Mouse (Mus musculus) kidney, adult 9 months (tissue): ENCODE results near the gene Gpx2.

Source experiments
- DNase-seq: peaks from one replicate; pipeline ENCODE4 v3.0.0; 2022

Gene Gpx2

DNA sequence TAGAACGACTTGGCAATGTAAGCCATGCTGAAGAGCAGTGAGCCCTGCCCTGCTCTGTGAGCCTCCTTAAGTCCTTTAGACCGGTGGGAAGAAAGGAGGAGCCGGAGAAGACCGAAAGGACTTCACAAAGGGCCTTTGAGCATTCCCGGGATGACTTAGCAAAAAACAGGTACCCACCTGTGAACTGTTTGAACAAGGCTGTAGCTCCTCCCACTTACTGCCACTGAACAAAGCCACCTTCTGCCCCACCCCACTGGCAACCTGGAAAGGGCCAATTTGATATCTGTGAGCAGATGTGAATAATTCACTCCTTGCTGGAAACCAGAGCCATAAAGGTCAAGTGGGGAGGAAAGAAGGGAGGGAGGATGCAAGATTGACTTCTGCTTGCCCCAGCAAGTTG, at the start of gene Gpx2:
Gene Gpx2 (minus strand): TSS at position 205 of the 400 bp plus-strand sequence.
- no peak for DNase-seq

DNA sequence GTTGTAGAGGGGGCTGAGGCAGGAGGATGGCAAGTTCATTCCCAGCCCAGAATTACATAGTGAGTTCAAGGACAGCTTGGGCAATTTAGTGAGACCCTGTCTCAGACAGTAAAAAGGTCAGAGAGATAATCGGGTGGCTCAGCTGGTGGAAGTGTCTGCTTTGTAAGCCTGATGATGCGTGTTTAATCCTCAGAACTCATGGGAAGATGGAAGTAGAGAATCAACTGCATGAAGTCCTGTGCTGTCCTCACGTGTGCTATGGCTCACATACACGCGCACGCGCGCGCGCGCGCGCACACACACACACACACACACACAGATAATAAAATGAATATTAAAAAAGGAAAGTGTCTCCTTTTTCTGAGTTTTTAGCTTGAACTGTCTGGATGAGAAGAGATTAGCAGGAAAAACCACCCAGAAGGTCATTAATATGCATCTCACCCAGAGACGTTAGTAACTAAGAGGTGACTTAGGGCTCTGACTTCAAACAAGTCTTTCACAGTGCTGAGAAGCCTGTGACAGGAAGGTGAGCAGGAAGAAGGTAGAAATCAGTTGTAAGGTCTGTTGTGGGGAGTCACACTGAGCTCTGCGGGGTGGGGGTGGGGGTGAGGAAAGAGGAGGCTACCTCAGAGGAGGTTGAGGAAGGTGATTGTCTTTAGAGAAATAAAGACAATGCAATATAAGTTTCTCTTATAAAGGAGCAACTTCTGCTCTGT, 49.1 kb upstream of the Gpx2 start:
- DNase-seq, result no peak

DNA sequence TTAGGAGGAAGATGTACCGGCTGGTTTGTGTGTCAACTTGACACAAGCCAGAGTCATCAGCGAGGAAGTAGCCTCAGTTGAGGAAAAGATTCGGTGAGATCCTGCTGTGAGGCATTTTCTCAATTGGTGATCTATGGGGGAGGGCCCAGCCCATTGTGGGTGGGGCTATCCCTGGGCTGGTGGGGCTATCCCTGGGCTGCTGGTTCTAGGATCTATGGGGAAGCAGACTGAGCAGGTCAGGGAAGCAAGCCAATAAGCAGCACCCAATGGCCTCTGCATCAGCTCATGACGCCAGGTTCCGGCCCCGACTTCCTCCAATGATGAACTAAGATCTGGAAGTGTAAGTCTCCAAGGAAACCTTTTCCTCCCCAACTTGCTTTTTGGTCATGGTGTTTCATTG, 44.7 kb upstream of the Gpx2 start:
- no peak for DNase-seq

DNA sequence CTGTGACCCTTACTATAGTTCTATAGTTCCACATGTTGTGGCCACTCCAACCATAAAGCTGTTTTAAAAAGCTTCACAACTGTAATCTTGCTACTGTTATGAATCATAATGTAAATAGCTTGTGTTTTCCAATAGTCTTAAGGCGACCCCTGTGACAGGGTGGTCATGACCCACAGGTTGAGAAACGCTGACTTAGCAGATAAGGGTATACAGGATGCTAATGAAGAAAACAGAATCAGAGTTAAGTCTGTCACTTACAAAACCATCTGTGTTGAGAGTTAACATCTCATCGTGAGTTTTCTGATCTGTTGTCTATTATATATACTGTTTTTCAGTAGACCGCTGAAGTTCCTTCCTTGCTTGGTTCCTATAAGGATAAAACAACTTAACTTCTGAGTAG, 43.9 kb upstream of the Gpx2 start:
- DNase-seq, result no peak

DNA sequence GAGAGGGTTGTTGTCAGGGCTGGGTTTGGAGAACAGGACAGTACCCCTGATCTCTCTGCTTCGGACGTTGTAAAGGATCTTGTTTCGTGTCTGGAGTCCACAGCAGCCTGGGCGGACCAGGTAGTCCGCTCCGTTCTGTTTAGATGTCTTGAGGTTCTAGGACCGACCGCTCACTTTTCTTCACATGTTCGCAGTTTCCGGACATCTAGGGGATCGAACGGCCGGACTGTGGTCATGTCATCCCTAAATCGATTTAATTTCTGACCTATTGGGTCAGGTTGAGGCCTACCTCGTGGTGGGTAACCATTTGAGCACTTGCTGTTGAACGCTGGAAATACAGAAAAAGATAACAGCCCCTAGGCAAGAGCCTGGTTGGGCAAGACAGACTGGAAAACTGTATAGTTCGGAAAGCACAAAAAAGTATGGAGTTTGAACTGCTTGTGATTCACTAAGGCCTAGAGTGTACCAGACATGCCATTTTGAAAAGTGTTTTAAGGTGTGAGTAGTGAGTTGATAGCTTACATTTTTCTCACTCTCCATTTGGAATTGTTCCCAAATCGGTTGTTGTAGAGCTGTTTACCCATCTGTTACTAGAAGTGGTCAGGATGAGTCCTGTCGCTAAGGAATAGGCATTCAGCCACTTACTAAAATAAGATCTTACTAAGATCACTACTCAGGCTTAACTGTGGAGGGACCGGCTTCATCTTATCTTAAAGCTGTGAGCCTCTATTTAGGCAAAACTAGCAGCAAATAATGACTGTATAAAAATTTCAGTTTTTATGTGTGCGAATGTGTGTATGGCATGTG, 42.7 kb upstream of the Gpx2 start:
- DNase-seq, result no peak

DNA sequence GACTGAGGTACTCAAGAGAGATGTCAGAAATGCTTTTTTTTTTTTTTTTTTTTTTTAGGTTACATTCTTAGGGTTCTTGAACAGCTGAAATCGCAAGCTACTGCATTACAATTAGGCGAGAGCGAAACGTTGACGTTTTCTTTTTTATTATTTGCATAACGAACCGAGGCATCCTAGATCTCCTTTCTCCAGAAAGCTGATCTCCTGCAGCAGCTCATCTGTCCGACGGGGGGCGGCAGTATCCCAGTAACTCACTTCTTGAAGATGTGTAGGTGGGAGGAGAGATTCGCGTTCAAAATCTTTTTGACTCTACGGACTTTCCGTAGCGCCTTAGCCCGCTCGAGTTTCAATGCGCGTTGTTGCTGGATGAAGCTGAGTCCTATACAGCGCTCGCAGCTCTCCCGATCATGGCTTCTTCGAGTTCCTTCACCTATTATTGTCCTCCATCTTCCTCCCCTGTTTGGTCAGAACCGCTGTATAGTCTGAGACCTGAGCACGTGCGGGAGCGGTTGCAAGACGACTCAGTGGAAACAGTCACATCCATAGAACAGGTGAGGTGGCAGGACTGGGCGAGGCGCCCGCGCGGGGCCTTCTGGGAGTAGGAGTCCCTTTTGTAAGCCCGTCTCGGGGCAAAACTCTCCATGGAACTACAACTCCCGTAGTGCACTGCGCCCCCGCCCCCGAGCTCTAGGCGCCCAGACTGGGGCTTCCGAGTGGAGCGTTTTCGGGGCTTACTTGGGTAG, 41.9 kb upstream of the Gpx2 start:
- DNase-seq, result peak; percentile 99

DNA sequence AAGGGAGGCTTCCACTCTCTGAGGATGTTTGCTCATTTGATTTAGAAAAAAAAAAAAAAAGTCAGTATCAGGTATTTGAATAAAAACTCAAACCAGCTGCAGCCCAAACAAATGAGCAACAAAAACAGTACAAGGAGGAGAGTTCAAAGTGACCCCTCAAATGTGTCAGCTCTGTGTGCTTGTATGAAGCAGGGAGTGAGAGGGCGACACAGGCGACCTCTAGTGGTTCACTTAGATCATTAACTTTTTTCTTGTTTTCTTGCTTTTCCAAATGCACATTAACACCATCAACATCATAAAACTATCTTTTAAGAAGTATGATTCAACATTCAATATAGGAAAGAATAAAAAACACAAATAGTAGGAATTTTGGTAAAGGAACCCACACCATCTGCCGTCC, 37.4 kb upstream of the Gpx2 start:
- peak; percentile 40 for DNase-seq

DNA sequence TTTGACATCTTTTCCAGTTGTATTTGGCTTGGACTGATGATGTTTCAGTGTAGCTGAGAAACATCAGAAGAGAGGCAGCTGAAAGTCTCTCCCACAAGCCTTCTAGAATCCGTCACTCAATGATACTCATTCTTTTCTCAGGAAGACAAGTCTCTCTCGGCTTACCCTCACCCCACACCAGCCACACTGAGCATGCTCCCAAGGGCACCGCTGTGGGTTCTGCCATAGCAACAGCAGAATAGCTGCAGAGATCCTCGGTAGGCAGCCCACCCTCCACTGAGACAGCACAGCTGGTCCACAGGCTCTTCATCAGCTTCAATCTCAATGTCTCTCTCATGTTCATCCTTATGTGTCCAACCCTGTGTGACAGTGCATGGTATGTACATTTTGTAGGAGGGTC, 29.9 kb upstream of the Gpx2 start:
- DNase-seq, result no peak

DNA sequence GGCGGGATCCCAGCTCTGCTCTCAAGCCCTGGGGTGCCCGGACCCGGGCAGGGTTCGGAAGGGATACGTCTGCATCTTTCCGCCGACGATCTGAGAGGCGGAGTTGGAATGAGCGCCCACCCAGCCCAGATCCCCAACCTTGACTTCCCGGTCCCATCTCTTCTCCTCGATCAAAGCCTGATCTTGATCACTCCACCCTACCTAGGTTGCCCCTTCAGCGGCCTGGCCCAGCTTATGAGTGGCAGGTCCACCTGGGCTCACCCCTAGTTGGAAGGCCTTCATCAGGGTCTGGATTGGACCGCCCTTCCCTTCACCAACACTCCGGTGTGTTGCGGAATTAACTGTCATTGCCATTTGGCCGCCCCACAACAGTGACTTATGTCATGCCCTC, 27.3 kb upstream of the Gpx2 start, which contains the start of gene Rab15:
Gene Rab15 (minus strand): TSS at position 258 of the 391 bp plus-strand sequence.
- DNase-seq, result no peak

DNA sequence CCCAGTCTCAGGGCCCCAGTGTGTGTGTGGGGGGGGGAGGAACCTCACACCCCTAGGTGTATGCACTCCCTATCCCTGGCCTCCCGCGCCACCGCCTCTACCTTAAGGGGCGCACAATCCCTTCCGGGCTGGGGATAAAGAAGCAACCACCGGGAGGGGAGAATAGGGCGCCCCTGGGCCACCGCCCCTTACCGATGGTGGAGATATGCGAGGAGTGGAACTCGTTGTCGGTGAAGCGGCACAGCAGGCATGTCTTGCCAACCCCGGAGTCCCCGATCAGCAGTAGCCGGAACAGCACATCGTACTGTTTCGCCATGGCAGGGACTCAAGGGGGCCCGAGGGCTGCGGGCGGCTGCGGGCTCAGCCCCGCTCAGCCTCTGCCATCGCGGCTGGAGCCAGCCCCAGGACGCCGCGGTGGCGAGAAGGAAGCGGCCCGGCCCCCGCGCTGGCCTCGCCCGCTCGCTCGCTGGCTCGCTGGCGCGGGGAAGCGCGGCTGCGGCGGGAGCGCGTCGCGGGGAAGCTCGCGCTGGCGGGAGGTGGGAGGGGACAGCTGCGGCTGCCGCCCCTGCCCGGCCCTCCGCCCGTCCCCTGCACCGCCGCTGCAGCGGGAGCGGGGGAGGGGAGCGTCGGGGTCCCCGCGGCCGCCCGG, 26.8 kb upstream of the Gpx2 start:
- no peak for DNase-seq

DNA sequence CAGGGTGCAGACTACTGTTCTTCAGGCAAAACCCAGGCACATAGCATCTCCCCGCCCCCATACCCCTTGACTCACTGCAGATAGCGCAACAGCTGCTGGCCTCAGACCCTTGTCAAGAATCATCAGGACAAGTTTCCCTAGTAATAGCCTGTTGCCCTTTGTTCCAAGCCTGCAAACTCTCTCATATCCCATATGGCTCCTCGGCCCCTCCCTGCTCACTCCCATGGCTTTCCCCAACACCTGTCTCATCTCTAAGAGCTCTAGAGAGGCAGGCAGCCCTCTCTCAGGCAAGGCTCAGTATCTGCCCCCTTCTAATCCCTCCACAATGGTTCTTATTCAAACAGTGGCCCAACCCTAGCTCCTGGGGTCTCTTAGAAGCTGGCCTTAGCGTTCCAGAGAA, 25.3 kb upstream of the Gpx2 start:
- DNase-seq, result no peak

DNA sequence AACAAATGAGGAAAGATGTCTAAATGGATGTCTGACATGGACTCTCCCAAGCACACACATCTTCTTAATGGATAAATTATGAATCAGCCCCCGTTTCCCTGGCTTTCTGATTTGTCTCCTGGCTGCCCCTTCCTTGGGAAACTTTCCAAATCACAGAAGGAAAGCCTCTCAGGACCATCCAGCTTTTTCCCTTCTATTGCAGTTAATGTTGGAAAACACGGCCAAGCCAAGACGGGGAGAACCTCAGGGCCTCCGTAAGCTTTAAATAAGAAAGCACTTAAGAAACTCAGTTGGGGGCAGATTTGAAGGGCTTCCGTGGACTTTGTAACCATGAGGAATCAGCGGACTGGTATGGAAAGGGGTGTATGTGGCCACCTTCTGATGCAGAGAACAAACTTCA, 24.5 kb upstream of the Gpx2 start:
- DNase-seq, result no peak

DNA sequence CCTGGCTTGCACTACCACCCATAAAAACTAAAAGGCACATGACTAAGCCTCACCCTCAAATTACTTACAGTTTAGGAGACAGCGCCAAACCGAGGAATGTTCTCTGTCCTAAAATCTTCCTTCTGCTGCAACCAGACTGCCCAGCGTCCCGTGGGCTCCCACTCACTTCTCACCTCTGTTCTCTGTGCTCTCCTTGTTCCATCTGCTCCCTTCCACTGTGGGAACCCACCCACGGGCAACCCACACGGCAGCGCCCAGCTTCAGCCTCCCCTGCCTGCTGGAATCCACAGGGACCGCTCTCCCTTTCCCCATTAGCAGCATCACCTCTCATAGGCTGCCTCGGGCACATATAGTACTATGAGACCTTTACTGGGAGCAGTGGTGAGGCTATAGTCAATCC, 23.6 kb upstream of the Gpx2 start:
- no peak for DNase-seq

DNA sequence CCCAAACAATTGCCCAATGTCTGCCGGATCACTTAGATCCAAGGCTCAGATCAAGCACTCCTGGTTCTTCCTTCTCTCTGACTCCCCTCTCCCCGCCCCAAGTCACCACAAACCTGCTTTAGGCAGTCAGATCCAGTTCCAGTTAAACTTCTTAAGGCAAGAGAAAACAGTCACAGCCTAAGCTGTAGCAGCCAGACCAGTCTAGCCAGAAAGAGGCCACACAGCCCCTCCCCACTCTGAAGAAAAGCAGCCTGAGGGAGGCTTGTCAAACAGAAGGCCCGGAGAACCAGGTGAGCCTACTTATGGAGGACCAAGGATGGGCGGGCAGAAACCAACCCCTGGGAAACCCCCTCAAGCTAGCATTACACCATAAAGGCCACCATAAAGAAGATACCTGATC, 22.8 kb upstream of the Gpx2 start:
- DNase-seq, result peak; percentile 67

DNA sequence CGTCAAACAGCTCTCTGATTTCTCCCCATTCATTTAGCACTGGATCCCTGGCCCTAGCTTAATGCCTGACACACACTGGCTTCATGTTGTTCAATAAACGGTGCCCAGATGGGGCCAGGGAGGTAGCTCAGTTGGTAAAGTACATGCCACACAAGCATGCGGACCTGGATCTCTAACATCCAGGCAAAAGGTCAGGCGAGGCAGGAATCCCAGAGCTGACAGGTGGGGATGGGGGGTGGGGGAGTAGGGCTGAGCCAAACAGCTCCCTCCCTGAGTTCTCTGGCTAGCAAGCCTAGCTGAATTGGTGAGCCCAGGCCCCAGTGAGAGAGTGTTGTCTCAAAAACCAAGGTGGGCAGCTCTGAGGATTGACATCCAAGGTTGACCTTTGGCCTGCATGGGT, 21.8 kb upstream of the Gpx2 start:
- no peak for DNase-seq

DNA sequence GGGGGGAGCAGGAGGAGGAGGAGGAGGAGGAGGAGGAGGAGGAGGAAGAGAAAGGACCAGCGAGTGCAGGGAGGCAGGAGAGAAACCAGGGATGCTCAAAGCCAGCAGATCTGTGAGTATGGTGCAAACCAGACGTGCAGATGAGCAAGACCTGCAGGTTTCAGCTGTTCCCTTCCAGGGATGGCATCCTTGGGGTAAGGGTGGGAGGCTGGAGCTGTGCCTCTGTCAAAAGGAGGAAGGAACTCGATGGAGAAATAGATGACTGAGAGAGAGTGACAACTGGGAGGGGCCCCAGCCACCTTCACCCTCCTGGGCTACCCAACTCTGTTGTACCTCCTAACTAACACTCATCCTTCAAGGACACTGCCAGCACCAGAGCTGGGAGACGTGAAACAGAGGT, 21.4 kb upstream of the Gpx2 start:
- no peak for DNase-seq

DNA sequence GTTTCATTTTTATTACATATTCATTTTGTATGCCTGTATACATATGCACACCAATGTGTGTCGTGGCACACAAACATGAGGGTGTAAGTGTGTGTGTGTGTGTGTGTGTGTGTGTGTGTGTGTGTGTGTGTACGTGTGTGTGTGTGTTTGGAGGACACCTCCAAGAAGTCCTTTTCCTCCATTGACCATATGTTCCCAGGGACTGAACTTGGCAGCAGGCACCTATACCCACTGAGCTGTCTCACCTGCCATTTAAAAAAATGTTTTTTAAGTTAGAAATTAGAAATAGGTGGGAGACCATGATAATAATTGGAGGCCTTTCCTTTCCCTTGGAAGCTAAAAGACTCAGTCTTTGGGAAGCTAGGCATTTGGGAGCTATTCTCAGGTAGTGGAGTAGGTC, 18.8 kb upstream of the Gpx2 start:
- DNase-seq, result no peak

DNA sequence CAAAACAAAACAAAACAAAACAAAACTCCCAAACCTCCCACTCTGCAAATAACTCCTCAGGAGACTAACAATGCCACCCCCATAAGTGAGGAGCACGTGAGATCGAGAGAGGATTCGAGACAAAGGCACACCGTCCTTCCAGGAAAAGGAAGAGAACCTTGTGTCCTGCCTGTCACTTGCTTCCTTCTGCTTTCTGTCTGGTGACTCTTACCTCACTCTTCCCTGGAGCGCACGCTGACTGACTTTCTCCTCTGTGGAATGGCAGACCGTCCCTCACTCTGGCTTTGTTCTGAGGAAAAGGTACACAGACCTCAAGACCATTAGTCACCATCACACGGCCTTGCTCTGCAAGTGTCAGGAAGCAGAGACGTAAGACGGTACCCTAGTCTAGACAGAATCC, 18.2 kb upstream of the Gpx2 start:
- DNase-seq, result no peak

DNA sequence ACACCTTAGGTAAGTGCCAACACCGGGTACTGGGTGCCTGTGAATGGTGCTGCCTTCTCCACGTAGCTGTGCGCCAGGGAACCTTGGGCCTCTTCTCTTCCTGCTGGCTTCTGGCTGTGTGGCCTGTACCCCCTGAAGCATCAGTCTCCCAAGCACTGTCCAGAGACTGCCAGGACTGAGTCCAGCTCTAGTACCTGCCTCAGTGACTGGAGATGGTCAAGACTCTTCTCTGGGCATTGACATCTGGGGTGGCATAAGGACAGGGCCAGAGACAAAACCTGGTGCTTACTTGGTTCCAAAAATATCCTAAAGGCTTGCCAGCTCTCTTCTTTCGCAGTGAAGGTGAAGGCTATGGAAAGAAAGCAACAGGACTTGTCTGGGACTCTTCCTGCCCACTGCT, 15.7 kb upstream of the Gpx2 start:
- no peak for DNase-seq

DNA sequence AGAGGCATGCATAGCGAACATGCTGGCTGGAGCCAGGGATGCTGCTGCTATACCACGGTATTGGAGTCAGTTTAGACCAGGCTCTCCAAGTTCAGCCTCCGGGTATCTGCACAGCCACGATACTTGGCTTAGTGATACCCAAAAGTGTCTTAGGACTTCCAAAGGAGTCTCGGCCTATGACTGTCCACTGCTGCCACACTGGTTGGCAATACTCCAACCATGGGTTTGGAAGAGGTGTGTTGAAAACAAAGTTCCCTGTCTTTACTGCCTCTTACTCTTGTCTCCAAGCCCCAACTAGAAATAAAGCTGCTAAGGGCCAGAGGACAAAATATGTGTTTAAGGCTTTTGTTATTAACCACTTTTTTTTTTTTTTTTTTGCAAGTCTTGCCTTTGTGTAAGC, 15.1 kb upstream of the Gpx2 start:
- no peak for DNase-seq

DNA sequence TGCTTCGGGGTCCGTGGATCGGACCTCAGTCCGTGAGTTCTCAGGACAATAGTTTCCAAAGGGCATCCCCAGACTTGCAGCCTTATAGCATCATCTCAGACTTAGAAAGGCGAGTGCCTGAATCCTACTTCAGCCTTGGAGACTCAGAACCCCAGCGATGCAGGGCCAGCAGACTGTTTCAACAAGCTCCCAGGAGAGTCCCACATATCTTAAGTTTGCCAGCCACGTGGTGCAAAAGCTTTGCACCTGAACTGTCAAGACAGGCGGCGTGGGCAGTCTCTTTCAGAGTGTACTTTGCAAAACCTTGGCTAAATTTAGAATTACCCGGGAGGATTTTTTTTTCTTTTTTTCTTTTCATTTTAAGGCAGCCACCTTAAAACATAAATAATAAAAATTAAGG, 12.4 kb upstream of the Gpx2 start:
- no peak for DNase-seq

DNA sequence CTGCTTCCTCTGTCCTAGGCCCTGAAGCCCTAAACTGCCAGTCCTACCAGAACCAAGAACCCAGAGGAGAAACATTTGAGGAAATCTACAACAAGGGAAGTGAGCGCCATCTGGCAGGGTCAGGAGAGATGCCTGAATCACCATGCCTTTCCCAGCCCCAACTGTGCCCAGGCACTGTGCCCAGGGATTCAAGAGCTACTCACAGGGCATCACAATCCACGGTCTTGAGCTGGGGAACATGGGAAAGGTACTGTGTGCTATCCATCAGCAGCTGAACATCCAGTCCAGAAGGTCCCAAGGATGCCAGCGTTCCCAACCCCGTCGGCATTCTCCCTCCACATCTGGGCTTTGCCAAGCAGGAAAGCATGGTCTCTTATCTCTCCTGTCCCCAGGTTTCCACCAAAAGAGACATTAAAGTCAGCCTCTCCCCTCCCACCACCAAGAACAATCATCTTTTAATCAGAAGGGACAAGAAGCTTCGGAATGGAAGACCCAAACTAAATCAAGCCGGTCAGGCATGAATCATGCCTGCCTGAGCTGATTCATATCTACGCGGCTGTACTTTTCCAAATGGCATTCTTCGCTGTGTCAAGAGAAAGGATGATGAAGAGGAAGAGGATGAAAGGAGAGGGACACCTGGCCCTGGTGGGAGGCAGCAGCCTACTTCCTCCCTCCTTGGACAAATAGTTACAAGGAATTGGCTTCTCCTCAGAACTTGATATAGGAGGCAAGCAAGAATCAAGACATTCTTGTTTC, 9.9 kb upstream of the Gpx2 start:
- no peak for DNase-seq
